9 mouse cellular contexts compared by ENCODE assay signal in genomic region chr7:73614341-73614740, GRCm38 (mm10).
DNase-seq lines count a peak whose midpoint lies in the region; ATAC-seq and TF ChIP-seq lines count a peak whose summit lies in the region.
"Had no signal": no experiment of that assay in that cellular context is flagged by ENCODE, and none has a peak within 500 bp of the region (broad histone marks: within the 10 kb centered on the region; RNA-seq: fewer than 3 reads in every experiment).

No protein-coding gene starts in this region.

- H3K27me3 ChIP-seq in lung, embryonic 14.5 days (ENCODE audit: insufficient read depth, low read length), result no peaks in the 10 kb centered on the region
- H3K27me3 ChIP-seq in forebrain, embryonic 12.5 days, result no peaks in the 10 kb centered on the region
- no peaks in the 10 kb centered on the region for H3K27me3 ChIP-seq in liver, embryonic 12.5 days (replicated peaks)

- peak; percentile 1 for DNase-seq in cerebellum, adult 11-12 months
- DNase-seq in cerebellum, postnatal 25 days, result no peak
- peak; percentile 22 for DNase-seq in lung, embryonic 14.5 days
- DNase-seq in lung, postnatal 36 days, result no peak
- peak; percentile 64 for DNase-seq in naive thymus-derived CD4-positive, alpha-beta T cell, adult 2 months (ENCODE audit: low read depth)
- DNase-seq in cerebellum, postnatal 4 days (ENCODE audit: low spot score in 2 of 2), result no peak

- peak overlapping the region; percentile 23; the same call in 1 of the 2 replicates for H3K9ac ChIP-seq in lung, embryonic 14.5 days
- no peak overlapping the region for H3K9ac ChIP-seq in forebrain, embryonic 12.5 days
- H3K9ac ChIP-seq in liver, embryonic 12.5 days, result no peak overlapping the region
- H3K9ac ChIP-seq: liver, embryonic 14.5 days had no signal

- 0 out of 2 replicates have a peak overlapping the region, but pooled peaks have one; percentile 75 for H3K27ac ChIP-seq in lung, embryonic 14.5 days (ENCODE audit: low read depth)
- peak overlapping the region; percentile 69 for H3K27ac ChIP-seq in forebrain, embryonic 12.5 days
- H3K27ac ChIP-seq in liver, embryonic 12.5 days, result no peak overlapping the region
- H3K27ac ChIP-seq: liver, embryonic 14.5 days had no signal

- peak overlapping the region; percentile 29; the same call in 1 of the 2 replicates for H3K4me2 ChIP-seq in lung, embryonic 14.5 days
- H3K4me2 ChIP-seq in forebrain, embryonic 12.5 days, result no peak overlapping the region
- H3K4me2 ChIP-seq in liver, embryonic 12.5 days, result no peak overlapping the region

- no peaks in the 10 kb centered on the region for H3K36me3 ChIP-seq in lung, embryonic 14.5 days (ENCODE audit: insufficient read depth)
- H3K36me3 ChIP-seq in forebrain, embryonic 12.5 days (replicated peaks), result no peaks in the 10 kb centered on the region
- H3K36me3 ChIP-seq in liver, embryonic 12.5 days, result no peaks in the 10 kb centered on the region

- H3K4me1 ChIP-seq in lung, embryonic 14.5 days (ENCODE audit: insufficient read depth), result peaks cover 19% of the 10 kb centered on the region
- H3K4me1 ChIP-seq in forebrain, embryonic 12.5 days, result peaks cover 29% of the 10 kb centered on the region
- H3K4me1 ChIP-seq in liver, embryonic 12.5 days, result peaks cover 30% of the 10 kb centered on the region

- no peak for ATAC-seq in lung, embryonic 14.5 days (ENCODE audit: insufficient read depth)
- no peak for ATAC-seq in forebrain, embryonic 12.5 days (ENCODE audit: low FRiP score)
- no peak for ATAC-seq in liver, embryonic 12.5 days

- WGBS in lung, embryonic 14.5 days, result 84% methylated on average over 4 of the region's 4 CpGs
- WGBS in forebrain, embryonic 12.5 days, result 78% methylated on average over 4 of the region's 4 CpGs
- 74% methylated on average over 4 of the region's 4 CpGs for WGBS in liver, embryonic 12.5 days (ENCODE audit: insufficient replicate concordance)

- no peak for TF ChIP-seq CTCF in lung, embryonic 14.5 days (IDR thresholded peaks at IDR 0.05; ENCODE audit: low read depth)

- no peak overlapping the region for H3K4me3 ChIP-seq in lung, embryonic 14.5 days (ENCODE audit: low read depth, low read length)
- no peak overlapping the region for H3K4me3 ChIP-seq in forebrain, embryonic 12.5 days (replicated peaks)
- H3K4me3 ChIP-seq in liver, embryonic 12.5 days, result no peak overlapping the region

- H3K9me3 ChIP-seq in lung, embryonic 14.5 days (ENCODE audit: low read depth, low read length), result no peaks in the 10 kb centered on the region
- H3K9me3 ChIP-seq in forebrain, embryonic 12.5 days, result no peaks in the 10 kb centered on the region
- H3K9me3 ChIP-seq in liver, embryonic 12.5 days (replicated peaks), result no peaks in the 10 kb centered on the region

Comparison
In these comparisons a context has a peak if more than half of its experiments do, and no peak if none do; other contexts are left out.
1. DNase-seq: peak in cerebellum, adult 11-12 months (single experiment), lung, embryonic 14.5 days (single experiment) and naive thymus-derived CD4-positive, alpha-beta T cell, adult 2 months (single experiment); none in cerebellum, postnatal 25 days (0 of 2), lung, postnatal 36 days (single experiment) and cerebellum, postnatal 4 days (0 of 2).